Mouse (Mus musculus): ENCODE measurements around the gene Cpm.
"Not testable (repeated sequence)": the region's sequence is repeated elsewhere in the genome, so short reads cannot be mapped to it uniquely, and the experiment has no call there.

Cpm gene

GRCm38 (mm10) chr10:117605283-117606243 lies 23.7 kb upstream of the Cpm start:
- in situ Hi-C loops (cut with MboI; ENCODE audit: low sequenced_read_pairs), result no loop called here

GRCm38 (mm10) chr10:117606423-117606822 lies 22.9 kb upstream of the Cpm start:
- in situ Hi-C loops (cut with MboI; ENCODE audit: low sequenced_read_pairs), result no loop called here

- in situ Hi-C loops (cut with MboI; ENCODE audit: low sequenced_read_pairs), result no loop called here
Observed at GRCm38 (mm10) chr10:117607051-117607803, 22.1 kb upstream of the Cpm start.

- in situ Hi-C loops (cut with MboI; ENCODE audit: low sequenced_read_pairs), result no loop called here
Observed at GRCm38 (mm10) chr10:117607804-117608279, 21.5 kb upstream of the Cpm start.

- in situ Hi-C loops (cut with MboI; ENCODE audit: low sequenced_read_pairs), result no loop called here
Observed at GRCm38 (mm10) chr10:117608487-117608886, 20.8 kb upstream of the Cpm start.

DNA sequence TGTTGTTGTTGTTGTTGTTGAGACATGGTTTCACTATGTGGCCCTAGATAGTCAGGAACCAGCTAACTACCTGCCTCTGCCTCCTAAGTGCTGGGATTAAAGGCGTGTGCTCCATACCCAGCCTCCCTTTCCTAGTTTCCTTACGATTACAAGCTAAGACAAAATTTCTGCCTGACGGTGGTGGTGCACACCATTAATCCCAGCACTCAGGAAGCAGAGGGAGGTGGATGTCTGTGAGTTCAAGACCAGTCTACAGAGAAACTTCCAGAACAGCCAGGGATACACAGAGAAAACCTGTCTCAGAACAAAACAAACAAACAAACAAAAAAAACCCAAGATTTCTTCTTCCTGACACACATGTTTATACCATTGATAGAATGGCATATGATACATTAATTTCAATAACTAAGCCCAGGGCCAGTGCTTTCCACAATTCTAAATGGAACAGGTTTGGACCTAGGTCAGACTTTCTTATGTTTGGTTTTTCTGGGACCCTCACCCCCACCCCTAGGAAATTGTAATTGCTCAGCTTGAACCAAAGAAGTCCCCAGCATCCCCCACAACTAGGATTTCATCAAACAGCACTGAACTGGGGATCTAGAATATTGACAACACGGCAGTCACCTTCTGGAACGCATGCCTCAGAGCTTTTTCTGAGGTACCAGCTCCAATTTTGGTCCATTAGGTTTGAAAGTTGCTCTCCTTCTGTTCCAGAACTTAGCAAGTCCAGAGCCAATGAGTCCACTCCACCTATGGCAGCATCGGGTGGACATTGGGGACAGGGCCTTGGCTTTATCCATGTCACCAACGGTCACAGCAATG lies 20.1 kb upstream of the Cpm start:
- in situ Hi-C loops (cut with MboI; ENCODE audit: low sequenced_read_pairs), result no loop called here

GRCm38 (mm10) chr10:117609810-117610090 lies 19.6 kb upstream of the Cpm start:
- in situ Hi-C loops (cut with MboI; ENCODE audit: low sequenced_read_pairs), result no loop called here

- in situ Hi-C loops (cut with MboI; ENCODE audit: low sequenced_read_pairs), result no loop called here
Observed at GRCm38 (mm10) chr10:117610160-117610764, 19.0 kb upstream of the Cpm start.

- in situ Hi-C loops (cut with MboI; ENCODE audit: low sequenced_read_pairs), result no loop called here
Observed at GRCm38 (mm10) chr10:117610794-117611384, 18.4 kb upstream of the Cpm start.

GRCm38 (mm10) chr10:117611503-117611902 lies 17.8 kb upstream of the Cpm start:
- in situ Hi-C loops (cut with MboI; ENCODE audit: low sequenced_read_pairs), result no loop called here

DNA sequence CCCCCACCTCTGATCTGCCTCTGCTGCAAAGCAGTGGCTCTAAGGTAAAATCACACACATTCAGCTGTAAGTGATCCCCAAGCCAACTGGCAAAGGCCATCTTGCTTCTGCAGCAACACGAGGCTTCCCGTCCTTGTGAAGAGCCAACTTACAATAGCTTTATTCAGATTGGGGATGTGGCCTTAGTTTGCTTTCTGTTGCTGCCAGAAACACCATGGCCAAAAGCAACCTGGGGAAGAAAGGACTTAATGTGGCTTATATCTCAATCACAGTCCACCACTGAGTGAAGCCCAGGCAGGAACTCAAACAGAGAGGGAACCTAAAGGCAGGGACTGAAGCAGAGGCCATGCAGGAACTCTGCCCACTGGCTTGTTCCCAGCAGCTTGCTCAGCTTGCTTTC lies 17.3 kb upstream of the Cpm start:
- in situ Hi-C loops (cut with MboI; ENCODE audit: low sequenced_read_pairs), result no loop called here

- in situ Hi-C loops (cut with MboI; ENCODE audit: low sequenced_read_pairs), result no loop called here
Observed at GRCm38 (mm10) chr10:117612621-117613584, 16.4 kb upstream of the Cpm start.

DNA sequence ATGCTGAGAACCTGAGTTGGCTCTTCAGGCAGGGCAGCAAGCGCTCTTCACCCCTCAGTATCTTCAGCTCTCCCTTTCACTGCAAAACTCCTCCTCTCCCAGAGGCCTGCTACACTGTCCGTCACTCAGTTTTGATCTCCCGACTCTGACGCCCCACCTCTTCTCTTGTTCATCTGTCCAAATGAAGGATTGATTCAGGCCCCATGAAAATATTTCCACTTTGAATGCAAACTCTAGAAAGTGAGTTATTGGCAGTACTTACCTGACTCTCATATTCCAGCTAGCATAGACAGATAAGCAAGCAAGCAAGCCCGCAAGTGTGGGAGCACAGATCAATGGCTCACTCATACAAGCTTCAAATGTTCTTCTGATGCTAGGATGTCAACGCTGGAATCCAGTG lies 15.3 kb upstream of the Cpm start:
- in situ Hi-C loops (cut with MboI; ENCODE audit: low sequenced_read_pairs), result no loop called here

GRCm38 (mm10) chr10:117614387-117614786 lies 14.9 kb upstream of the Cpm start:
- in situ Hi-C loops (cut with MboI; ENCODE audit: low sequenced_read_pairs), result no loop called here

DNA sequence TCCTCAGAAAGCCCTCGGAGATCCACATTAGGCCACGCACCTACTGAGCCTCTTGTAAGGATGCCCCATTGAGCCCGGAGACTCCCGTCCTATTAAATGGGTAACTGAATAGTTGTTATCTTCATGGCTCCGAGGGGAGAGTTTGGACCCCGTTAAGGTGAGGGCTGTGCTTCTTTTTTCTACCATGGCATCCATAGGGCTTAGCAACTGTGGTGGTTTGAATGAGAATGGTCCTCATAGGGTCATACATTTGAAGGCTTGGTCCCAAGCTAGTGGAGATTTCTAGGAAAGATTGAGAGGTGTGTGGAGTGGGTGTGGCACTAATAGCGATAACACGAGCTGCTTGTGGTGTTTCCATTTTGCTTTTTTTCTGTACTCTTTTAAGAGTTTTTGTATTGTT lies 14.1 kb upstream of the Cpm start:
- in situ Hi-C loops (cut with MboI; ENCODE audit: low sequenced_read_pairs), result no loop called here

DNA sequence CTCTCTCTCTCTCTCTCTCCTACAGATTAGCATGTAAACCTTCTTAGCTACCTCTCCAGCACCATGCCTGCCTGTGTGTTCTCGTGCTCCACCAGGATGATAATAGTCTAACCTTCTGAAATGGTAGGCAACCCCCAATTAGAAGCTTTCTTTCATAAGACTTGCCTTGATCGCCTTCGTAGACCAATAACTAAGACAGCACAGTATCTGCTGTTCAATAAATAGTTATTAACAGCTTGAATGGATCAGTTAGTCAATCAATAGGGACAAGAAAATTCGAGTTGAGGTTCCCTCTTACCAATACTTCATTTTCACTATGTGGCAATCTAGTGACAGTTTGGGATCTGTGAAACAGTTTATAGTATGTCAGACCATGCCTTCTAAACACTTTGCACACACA lies 13.6 kb upstream of the Cpm start:
- in situ Hi-C loops (cut with MboI; ENCODE audit: low sequenced_read_pairs), result no loop called here

GRCm38 (mm10) chr10:117616191-117616680 lies 13.1 kb upstream of the Cpm start:
- in situ Hi-C loops (cut with MboI; ENCODE audit: low sequenced_read_pairs), result no loop called here

DNA sequence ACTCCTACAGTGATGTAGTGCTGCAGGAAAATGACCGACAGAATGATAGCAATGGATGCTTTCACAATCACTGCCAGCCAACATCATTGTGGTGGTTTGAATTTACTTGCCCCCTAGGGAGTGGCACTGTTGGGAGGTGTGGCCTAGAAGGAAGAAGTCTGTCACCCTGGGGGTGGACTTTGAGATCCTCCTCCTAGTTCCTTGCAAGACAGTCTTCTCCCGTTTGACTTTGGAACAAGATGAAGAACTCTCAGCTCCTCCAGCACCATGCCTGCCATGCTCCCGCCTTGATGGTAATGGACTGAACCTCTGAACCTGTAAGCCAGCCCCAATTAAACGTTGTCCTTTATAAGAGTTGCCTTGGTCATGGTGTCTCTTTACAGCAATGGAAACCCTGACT lies 12.5 kb upstream of the Cpm start:
- in situ Hi-C loops (cut with MboI; ENCODE audit: low sequenced_read_pairs), result not testable (repeated sequence)
